Mouse (Mus musculus) naive thymus-derived CD4-positive, alpha-beta T cell, adult 2 months (primary cell): ENCODE results near the gene Rph3al.

ENCODE experiments used
- DNase-seq: peaks from one replicate; pipeline ENCODE4 v3.0.0-alpha.2; 2011; ENCODE audit warnings: low read depth

Gene Rph3al

GRCm38 (mm10) chr11:75906556-75906955, 31.7 kb downstream of the Rph3al start:
- no peak for DNase-seq

DNA sequence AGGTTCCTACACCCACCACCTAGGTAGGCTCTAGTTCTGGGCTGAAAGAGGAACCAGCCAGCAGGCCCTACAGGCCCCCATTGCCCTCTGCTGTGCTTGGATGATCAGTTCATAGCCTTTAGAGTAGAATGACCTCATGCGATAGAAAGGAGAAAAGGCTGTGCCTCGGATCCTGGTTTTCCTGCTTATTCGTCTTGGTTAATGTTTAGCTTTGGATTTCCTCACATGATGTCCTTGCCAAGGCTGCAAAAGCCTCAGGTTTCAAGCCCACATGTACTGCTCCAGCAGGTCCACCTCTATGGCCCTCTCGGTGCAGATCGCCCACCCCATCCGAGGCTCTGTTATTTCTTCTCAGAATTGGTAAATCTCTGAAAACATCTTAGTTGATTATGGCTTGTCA, 33.2 kb downstream of the Rph3al start:
- no peak for DNase-seq

GRCm38 (mm10) chr11:75904501-75904900, 33.7 kb downstream of the Rph3al start:
- DNase-seq = no peak

GRCm38 (mm10) chr11:75903486-75903885, 34.7 kb downstream of the Rph3al start:
- DNase-seq = peak; percentile 53

DNA sequence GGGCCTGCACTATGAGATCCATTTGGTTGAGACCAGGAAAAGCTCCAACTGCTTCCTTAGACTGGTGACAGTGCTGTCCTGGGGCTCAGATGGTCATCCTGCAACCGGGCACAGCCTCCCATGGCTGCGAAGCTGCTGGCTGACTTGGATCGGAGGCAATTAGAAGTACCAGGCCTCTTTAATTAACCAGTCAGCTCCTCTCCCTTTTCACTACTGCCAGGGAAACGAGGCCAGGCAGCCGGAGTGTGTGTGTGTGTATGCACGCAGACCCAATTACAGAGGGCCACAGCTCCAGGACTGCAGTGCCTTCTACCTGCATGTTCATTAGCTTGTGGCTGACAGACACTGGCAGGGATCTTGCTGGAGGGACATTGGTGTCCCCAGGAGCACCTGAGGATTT, 36.9 kb downstream of the Rph3al start:
- no peak for DNase-seq

GRCm38 (mm10) chr11:75899676-75900075, 38.6 kb downstream of the Rph3al start:
- DNase-seq = no peak

DNA sequence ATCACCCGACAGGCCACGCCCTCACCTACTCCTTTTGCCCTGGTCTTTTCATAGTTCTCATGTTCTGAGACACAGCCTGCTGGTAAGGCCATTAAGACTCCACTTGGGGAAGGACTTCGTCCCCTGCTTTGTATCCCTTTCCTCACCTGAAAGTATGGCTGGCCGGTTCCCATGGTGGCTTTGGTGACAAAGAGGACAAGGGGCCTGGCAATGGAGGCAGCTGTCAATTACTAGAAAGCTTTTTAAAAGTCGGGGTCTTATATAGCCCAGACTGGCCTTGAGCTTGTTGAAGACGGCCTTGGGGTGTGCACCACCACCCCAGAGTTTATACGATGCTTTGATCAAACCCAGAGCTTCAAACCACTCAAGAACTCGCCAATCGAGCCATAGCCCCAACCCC, 39.7 kb downstream of the Rph3al start:
- DNase-seq = no peak

GRCm38 (mm10) chr11:75894791-75895420, 43.3 kb downstream of the Rph3al start:
- no peak for DNase-seq

- no peak for DNase-seq
Measured at GRCm38 (mm10) chr11:75893956-75894355, 44.3 kb downstream of the Rph3al start.

DNA sequence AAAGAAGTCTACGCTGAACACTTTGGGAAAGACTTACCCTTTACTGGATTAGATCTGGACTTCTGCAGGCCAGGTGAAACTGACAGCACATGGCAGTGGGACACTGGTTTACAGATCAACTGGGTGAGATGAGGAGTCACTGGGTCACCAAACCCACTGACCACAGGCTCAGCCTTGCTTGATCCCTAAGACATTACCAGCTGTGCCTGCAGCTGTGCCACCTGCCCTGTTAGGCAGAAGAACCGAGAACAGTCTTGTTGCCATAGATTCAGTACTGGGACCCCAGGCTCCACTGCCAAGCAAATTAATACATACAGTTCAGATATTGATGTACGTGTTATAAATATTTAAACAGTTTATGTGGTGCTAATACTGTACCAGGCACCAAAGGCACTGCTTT, 50.9 kb downstream of the Rph3al start:
- DNase-seq = no peak

GRCm38 (mm10) chr11:75881234-75881633, 57.0 kb downstream of the Rph3al start:
- no peak for DNase-seq

DNA sequence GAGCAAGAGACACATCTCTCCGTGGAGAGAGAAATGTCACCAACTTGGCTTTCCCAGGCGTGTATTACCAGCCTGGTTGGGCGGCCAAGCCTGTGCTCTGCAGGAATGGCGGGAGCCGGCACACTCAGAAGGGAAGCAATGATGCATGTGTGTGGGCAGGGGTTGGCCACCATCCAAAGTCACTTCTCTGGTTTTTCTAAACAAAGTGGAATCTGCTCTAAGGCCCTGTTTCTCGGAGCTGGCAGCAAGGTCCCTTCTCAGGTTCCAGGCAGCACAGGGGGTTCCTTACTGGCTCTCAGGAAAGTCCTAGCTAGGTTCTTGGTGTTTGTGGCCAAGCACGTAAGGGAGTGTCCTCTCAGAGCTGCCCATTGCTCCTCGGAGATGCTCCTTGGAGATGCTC, 58.2 kb downstream of the Rph3al start:
- no peak for DNase-seq

DNA sequence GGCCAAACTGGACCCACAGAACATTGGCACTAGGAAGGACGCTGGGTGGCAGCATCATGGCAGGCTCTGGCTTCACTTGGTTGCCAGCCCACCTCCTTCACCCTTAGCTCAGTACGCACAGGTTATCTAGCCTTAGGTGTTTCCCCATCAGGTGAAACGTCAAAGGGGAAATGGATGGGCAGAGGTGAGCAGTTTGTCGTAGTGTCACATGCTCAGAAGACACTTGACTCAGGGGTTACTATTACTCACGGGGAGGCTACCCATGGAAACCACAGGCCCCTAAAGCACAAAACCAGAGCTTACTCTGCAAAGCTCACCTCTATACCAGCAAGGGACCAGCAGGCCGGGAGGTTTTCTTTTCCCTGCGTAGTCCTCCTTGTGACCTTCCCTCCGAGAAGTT, 59.8 kb downstream of the Rph3al start:
- no peak for DNase-seq

DNA sequence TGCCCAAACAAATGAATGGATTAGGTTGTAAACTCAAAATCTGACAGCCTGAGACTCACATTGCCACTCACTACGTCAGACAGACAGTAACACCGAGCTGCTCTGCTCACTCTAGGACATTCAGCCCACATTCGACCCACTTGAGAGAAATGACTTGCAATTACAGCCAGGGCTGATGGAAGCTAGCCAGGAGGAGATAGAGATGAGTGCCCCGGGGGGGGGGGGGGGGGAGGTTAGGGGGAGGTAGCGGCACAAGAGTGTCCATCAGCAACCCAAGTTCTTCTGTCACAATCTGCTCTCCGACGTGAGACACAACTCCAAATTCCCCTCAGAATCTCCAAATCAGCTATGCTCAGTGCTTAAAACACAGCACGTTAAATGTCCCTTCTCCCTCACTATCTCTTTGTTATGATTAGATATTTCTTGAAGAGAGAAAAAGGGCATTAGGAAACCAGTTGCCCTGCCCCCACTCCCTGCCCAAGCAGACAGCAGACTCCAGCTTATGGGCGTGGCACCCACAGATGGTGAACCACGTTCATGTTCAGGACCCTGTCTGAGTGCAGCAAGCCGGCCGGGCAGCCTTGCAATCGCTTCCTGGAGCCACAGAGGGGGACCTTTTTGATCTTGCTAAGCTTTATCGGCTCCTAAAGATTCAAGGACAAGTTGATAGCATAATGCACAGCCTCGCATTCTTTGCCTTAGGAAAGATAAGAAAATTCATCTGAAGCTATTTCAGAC, 62.0 kb downstream of the Rph3al start:
- DNase-seq = no peak

DNA sequence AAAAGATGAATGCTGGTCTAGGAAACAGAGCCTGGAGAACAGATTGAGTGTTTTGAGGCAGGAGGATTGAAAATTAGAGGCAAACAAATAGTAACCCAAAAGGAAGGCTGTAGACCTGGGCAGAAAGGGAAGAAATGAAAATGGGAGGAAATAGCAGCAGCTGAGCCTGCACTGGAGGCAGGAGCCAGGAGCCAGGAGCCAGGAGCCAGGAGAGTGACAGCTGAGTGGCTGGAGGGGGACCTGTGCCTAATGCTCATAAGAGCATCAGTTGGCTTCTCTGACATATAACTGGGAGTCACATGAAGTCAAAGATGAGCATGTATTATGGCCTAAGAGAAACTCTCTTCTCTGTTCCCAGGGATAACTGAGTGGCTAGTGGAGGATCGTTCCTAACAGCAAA, 66.5 kb downstream of the Rph3al start:
- no peak for DNase-seq

DNA sequence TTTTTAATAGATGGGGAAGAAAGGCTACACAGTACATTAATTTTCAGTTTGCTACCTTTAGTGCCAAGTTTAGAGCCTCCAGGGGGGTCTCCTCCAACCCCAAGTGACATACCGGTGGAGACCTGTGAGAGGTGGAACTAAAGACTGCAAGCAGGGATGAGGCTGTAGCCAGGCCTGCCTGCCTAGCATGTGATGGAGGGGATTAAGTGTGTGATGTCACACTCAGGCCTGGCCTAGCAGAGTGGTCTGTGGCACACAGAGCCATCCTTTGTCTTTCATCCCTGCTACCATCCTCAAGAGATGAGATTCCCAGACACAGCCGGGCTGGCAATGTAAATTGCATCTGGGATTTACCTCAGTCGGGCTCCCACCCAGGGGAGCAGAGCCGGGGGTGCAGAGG, 67.3 kb downstream of the Rph3al start:
- DNase-seq = no peak

GRCm38 (mm10) chr11:75870386-75870785, 67.8 kb downstream of the Rph3al start:
- DNase-seq = no peak

DNA sequence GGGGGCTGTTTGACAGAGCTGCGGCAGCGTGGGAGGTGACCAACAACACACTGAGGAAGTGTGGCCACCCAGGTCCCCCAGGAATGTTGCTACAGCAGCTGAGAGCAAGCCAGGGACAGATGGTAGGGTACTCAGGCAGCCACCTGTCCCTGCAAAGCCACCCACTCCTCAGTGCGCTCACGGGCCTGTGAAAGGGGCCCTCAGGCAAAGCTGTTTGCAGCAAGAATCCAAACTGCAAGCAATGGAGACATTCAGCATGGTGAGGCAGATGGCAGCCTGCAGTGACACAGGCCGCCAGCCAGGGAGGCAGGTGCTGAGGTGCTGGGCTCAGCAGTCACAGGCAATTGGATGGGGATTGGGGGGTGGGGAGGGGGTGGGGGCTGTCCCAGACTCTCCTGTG, 68.3 kb downstream of the Rph3al start:
- DNase-seq = no peak

- no peak for DNase-seq
Measured at GRCm38 (mm10) chr11:75866861-75867260, 71.4 kb downstream of the Rph3al start.

- DNase-seq = no peak
Measured at GRCm38 (mm10) chr11:75865859-75866258, 72.4 kb downstream of the Rph3al start.

- DNase-seq = no peak
Measured at GRCm38 (mm10) chr11:75865253-75865619, 73.0 kb downstream of the Rph3al start.

DNA sequence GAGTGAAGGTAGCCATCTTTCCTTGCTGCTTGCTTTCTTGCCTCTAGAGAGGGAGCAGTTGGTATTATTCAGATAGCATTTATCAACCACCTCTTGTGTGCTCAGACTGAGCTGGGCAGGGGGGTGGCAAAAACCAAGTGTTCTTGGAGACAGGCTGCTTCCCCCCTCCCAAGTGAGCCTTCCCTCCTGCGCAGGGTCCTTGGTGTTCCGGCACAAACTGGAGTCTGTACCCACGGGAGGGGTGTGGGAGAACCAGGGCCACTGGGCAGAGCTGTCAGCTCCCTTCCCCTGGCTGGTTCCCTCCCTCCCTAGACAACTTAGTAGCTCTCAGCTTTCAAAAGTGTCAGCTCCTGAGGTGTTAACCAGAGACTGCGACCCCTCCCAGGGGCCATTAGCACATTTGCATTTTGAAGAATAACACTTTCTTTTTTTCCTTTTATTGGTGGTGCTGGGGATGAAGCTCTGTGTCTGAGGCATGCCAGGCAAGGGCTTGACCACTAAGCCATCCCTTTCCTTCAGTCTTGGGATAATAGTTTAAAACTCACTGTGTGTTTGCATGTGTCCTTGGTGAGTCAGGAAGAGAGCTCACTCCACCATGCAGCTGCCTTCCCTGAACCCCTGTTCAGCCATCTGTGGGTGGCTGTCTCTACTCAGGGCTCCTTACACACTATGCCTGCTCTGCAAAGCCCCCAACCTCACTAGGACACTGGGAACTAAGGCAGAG, 73.5 kb downstream of the Rph3al start:
- DNase-seq = no peak

DNA sequence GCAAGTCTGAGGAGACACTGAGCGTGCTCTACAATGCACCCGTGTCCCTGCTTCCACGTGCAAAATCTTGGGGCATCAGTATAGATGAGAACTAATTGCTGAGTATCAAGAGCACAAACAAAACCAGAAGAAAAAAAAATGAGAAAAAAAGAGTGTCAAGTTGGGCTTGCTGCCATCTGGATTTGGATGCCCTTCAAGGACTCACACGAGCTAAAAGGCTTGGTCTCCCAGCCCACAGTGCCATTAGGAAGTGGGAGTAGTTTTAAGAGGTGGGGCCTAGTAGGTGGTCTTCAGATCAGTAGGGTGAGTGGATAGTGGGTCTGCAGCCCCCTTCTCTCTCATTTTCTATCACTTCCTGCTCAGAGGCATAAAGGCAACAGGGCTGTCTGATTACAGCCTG, 75.8 kb downstream of the Rph3al start:
- no peak for DNase-seq
